Comparison of ENCODE assay signal across 27 mouse cellular contexts in the genomic region with DNA sequence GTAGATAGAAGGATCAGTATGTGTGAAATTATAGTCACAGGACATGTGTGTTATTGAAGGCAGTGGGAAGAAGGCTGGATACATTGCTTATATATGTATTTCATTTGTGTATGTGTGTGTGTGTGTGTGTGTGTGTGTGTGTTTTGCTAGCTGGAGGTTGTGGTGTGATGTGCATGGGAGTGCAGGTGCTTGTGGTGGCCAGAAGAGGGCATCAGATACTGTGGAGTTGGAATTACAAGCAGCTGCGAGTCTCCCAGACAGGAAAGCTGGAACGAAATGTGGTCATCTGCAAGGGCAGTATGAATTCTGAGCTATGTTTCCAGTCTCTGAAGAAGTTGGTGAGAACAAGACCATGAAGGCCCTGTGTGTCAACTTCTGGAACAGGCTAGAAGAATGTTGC.
DNase-seq lines count a peak whose midpoint lies in the region; ATAC-seq and TF ChIP-seq lines count a peak whose summit lies in the region.
"Had no signal": no experiment of that assay in that cellular context is flagged by ENCODE, and none has a peak within 500 bp of the region (broad histone marks: within the 10 kb centered on the region; RNA-seq: fewer than 3 reads in every experiment).

No protein-coding gene starts in this region.

- CTCF ChIA-PET in Patski (lab: Charles Lee) = no interaction called here

- H3K27ac ChIP-seq in liver, embryonic 14.5 days = no peak overlapping the region
- H3K27ac ChIP-seq in liver, embryonic 12.5 days = no peak overlapping the region
- H3K27ac ChIP-seq in midbrain, postnatal 0 days (ENCODE audit: low read depth, low read length) = no peak overlapping the region
- H3K27ac ChIP-seq in midbrain, embryonic 10.5 days (replicated peaks) = no peak overlapping the region
- H3K27ac ChIP-seq: embryonic facial prominence, embryonic 15.5 days; limb, embryonic 12.5 days; liver, embryonic 13.5 days; macrophage; neural tube, embryonic 15.5 days had no signal

- H3K4me3 ChIP-seq in liver, embryonic 14.5 days (ENCODE audit: insufficient read depth in 1 of 2, low read depth in 2 of 2, low read length in 2 of 2) = no peak overlapping the region
- no peak overlapping the region for H3K4me3 ChIP-seq in liver, embryonic 12.5 days
- H3K4me3 ChIP-seq in midbrain, postnatal 0 days (ENCODE audit: low read depth, low read length) = no peak overlapping the region
- H3K4me3 ChIP-seq in midbrain, embryonic 10.5 days = no peak overlapping the region
- H3K4me3 ChIP-seq: embryonic facial prominence, embryonic 15.5 days; limb, embryonic 12.5 days; liver, embryonic 13.5 days; neural tube, embryonic 15.5 days had no signal

- no peak for DNase-seq in liver, embryonic 14.5 days (ENCODE audit: low read depth in 3 of 3, low spot score in 3 of 3)
- DNase-seq in midbrain, postnatal 0 days (ENCODE audit: low spot score) = no peak
- no peak for DNase-seq in midbrain, embryonic 10.5 days (ENCODE audit: low spot score)
- DNase-seq in Patski (ENCODE audit: low read depth, low spot score) (no peak), MN1 (ENCODE audit: low spot score) (no peak)
- no peak for DNase-seq in frontal cortex, postnatal 25 days (ENCODE audit: low spot score in 2 of 2)
- DNase-seq: adrenal gland, postnatal 14 days; B cell, adult 2 months; cerebellum, adult 8-10 months; cerebellum, postnatal 36 days; gastrocnemius, postnatal 10 days; heart, adult 11 months; kidney, adult 8-10 months; kidney, postnatal 10 days; liver, embryonic 13.5 days; right cerebral cortex, adult 18-20 months; right cerebral cortex, postnatal 4 days; thymus, postnatal 25 days had no signal

- 0 out of 2 replicates have a peak, but pooled peaks have one; percentile 27 for TF ChIP-seq CTCF in liver, embryonic 14.5 days (IDR thresholded peaks at IDR 0.05; ENCODE audit: low read depth)
- peak; percentile 11; the same call in 1 of the 2 replicates for TF ChIP-seq CTCF in midbrain, postnatal 0 days (IDR thresholded peaks at IDR 0.05)
- peak; percentile 38 for TF ChIP-seq CTCF in Patski (IDR thresholded peaks at IDR 0.05)

- TF ChIP-seq EP300 in liver, embryonic 14.5 days (IDR thresholded peaks at IDR 0.05; ENCODE audit: low read depth) = no peak

- H3K27me3 ChIP-seq in liver, embryonic 14.5 days (ENCODE audit: control insufficient read depth, insufficient read depth, low read length) = no peaks in the 10 kb centered on the region
- H3K27me3 ChIP-seq in liver, embryonic 12.5 days (replicated peaks) = no peaks in the 10 kb centered on the region
- no peaks in the 10 kb centered on the region for H3K27me3 ChIP-seq in midbrain, postnatal 0 days (ENCODE audit: insufficient read depth, low read length)
- H3K27me3 ChIP-seq in midbrain, embryonic 10.5 days (ENCODE audit: low read depth, poor library complexity, severe bottlenecking) = no peaks in the 10 kb centered on the region
- no peaks in the 10 kb centered on the region for H3K27me3 ChIP-seq in Patski
- H3K27me3 ChIP-seq: embryonic facial prominence, embryonic 15.5 days; limb, embryonic 12.5 days; liver, embryonic 13.5 days; neural tube, embryonic 15.5 days had no signal

- no peak overlapping the region for H3K4me2 ChIP-seq in liver, embryonic 14.5 days (ENCODE audit: low read depth)
- no peak overlapping the region for H3K4me2 ChIP-seq in liver, embryonic 12.5 days
- no peak overlapping the region for H3K4me2 ChIP-seq in midbrain, postnatal 0 days (ENCODE audit: low read depth, low read length, poor library complexity, severe bottlenecking)
- H3K4me2 ChIP-seq: embryonic facial prominence, embryonic 15.5 days; heart, embryonic 11.5 days; limb, embryonic 12.5 days; liver, embryonic 13.5 days; midbrain, embryonic 11.5 days; neural tube, embryonic 15.5 days had no signal

- H3K36me3 ChIP-seq in liver, embryonic 14.5 days (replicated peaks; ENCODE audit: control insufficient read depth, insufficient read depth, low read depth) = no peaks in the 10 kb centered on the region
- no peaks in the 10 kb centered on the region for H3K36me3 ChIP-seq in liver, embryonic 12.5 days
- no peaks in the 10 kb centered on the region for H3K36me3 ChIP-seq in midbrain, postnatal 0 days (ENCODE audit: insufficient read depth, low read length)
- H3K36me3 ChIP-seq in midbrain, embryonic 10.5 days = no peaks in the 10 kb centered on the region
- H3K36me3 ChIP-seq: embryonic facial prominence, embryonic 15.5 days; limb, embryonic 12.5 days; liver, embryonic 13.5 days; neural tube, embryonic 15.5 days had no signal

- in situ Hi-C loops in Patski (cut with MboI; ENCODE audit: low pct_unique_long_range_greater_than_20kb) = no loop called here

- H3K9ac ChIP-seq in liver, embryonic 14.5 days (replicated peaks) = no peak overlapping the region
- H3K9ac ChIP-seq in liver, embryonic 12.5 days = no peak overlapping the region
- H3K9ac ChIP-seq in midbrain, postnatal 0 days (replicated peaks; ENCODE audit: low read length, poor library complexity, severe bottlenecking) = no peak overlapping the region
- H3K9ac ChIP-seq: embryonic facial prominence, embryonic 15.5 days; limb, embryonic 12.5 days; liver, embryonic 13.5 days; neural tube, embryonic 15.5 days had no signal

- 69% methylated on average over 2 of the region's 2 CpGs for WGBS in liver, embryonic 14.5 days (ENCODE audit: insufficient replicate concordance)
- 66% methylated on average over 2 of the region's 2 CpGs for WGBS in liver, embryonic 12.5 days (ENCODE audit: insufficient replicate concordance)
- whole genome bisulfite sequencing in midbrain, postnatal 0 days = 89% methylated on average over 2 of the region's 2 CpGs
- 91% methylated on average over 2 of the region's 2 CpGs for whole genome bisulfite sequencing in midbrain, embryonic 10.5 days

- H3K4me1 ChIP-seq in liver, embryonic 14.5 days (replicated peaks; ENCODE audit: control insufficient read depth in 2 of 2, insufficient read depth in 2 of 2, low read length in 1 of 2) = no peaks in the 10 kb centered on the region
- H3K4me1 ChIP-seq in liver, embryonic 12.5 days = no peaks in the 10 kb centered on the region
- no peaks in the 10 kb centered on the region for H3K4me1 ChIP-seq in midbrain, postnatal 0 days (ENCODE audit: insufficient read depth, low read length)
- H3K4me1 ChIP-seq in midbrain, embryonic 10.5 days = no peaks in the 10 kb centered on the region
- H3K4me1 ChIP-seq: embryonic facial prominence, embryonic 15.5 days; limb, embryonic 12.5 days; liver, embryonic 13.5 days; neural tube, embryonic 15.5 days had no signal

- POLR2A ChIA-PET in Patski (lab: Charles Lee) = no interaction called here

- no peaks in the 10 kb centered on the region for H3K9me3 ChIP-seq in liver, embryonic 14.5 days (ENCODE audit: control insufficient read depth, low read length)
- no peaks in the 10 kb centered on the region for H3K9me3 ChIP-seq in liver, embryonic 12.5 days (replicated peaks)
- H3K9me3 ChIP-seq in midbrain, postnatal 0 days (ENCODE audit: low read length) = no peaks in the 10 kb centered on the region
- peaks cover 10% of the 10 kb centered on the region for H3K9me3 ChIP-seq in midbrain, embryonic 10.5 days (replicated peaks)
- H3K9me3 ChIP-seq: embryonic facial prominence, embryonic 15.5 days; liver, embryonic 13.5 days; neural tube, embryonic 15.5 days had no signal

- ATAC-seq in liver, embryonic 14.5 days (ENCODE audit: insufficient read depth) = no peak
- no peak for ATAC-seq in liver, embryonic 12.5 days
- no peak for ATAC-seq in midbrain, postnatal 0 days (ENCODE audit: low FRiP score)
- ATAC-seq in Patski = no peak
- ATAC-seq in granulocyte monocyte progenitor cell, adult 5-6 weeks (replicated peaks; ENCODE audit: poor library complexity, severe bottlenecking) = no peak
- ATAC-seq: forebrain, embryonic 14.5 days had no signal
